Mouse (Mus musculus) urinary bladder, postnatal 10 days (tissue): Measurements from ENCODE around the gene Ppfibp2.

Experiments
- DNase-seq: peaks from one replicate; pipeline ENCODE4 v3.0.0; 2022; ENCODE audit warnings: low spot score

Ppfibp2 gene

GRCm38 (mm10) chr7:107618028-107618992 lies 23.3 kb downstream of the Ppfibp2 start:
- no peak for DNase-seq

- DNase-seq, result no peak
Observed at GRCm38 (mm10) chr7:107619225-107619624, 24.2 kb downstream of the Ppfibp2 start.

GRCm38 (mm10) chr7:107620137-107620536 lies 25.1 kb downstream of the Ppfibp2 start:
- no peak for DNase-seq

GRCm38 (mm10) chr7:107624432-107624831 lies 29.4 kb downstream of the Ppfibp2 start:
- no peak for DNase-seq

DNA sequence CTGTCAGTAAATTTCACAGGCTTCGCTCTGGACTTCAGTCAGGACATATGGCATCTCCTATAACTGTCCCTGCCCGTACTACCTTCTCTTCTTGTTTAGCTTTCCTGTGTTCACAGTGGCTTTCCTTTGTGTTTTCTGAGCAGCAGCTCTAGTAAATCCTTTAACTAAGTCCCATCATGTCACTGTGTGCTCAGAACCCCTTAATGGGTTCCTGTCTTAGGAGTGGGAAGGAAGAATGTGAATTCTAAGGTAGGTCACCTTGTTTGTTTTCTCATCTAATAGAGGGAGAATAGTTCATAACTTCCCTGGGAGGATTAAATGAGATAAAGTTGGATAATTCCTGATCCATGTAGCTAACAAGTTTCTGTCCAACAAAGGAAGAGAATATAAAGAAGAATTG lies 30.1 kb downstream of the Ppfibp2 start, which contains the start of gene 5330417H12Rik:
Gene 5330417H12Rik, minus strand, starts transcription at position 101 of the 400 bp plus-strand sequence.
- DNase-seq, result no peak

DNA sequence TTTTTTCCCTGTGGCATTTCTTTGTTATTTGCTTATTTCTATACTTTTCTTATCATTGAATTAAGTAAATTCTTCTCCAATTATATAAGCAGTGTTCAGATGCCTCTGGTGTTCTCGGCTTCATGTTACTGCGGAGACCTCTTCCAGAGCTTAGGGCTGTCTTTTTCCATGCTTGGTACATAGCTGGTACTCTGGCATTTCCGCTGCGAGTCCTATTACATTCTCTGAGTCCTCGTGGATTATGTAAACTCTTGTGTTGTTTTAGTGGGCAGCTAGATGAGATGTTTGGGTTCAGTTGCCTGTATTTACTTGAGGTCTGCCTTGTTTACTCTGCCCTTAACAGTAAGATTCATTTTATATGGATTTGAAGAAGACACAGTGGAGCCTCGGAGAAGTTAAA lies 30.8 kb downstream of the Ppfibp2 start:
- DNase-seq, result no peak

DNA sequence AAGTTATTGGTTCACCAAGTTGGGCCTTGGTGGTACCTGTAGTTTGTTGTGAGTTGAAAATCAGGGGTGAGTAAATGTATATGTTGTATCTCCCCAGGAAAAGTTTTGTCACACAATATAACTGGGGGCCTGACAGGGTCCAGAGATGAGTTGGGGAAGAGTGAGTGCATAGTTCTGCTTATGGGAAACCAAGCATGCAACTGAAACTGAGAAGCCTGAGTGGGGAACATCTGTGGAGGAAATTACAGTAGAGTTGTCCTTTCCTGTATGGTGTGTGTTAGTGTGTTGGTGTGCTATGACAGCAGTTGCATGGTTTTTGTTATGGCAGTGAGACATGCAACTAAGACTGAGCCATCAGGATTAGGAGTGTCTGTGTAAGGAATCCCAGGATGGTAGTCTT lies 33.4 kb downstream of the Ppfibp2 start:
- no peak for DNase-seq

- DNase-seq, result no peak
Observed at GRCm38 (mm10) chr7:107633201-107633600, 38.2 kb downstream of the Ppfibp2 start.

GRCm38 (mm10) chr7:107637398-107637797 lies 42.4 kb downstream of the Ppfibp2 start:
- DNase-seq, result no peak

DNA sequence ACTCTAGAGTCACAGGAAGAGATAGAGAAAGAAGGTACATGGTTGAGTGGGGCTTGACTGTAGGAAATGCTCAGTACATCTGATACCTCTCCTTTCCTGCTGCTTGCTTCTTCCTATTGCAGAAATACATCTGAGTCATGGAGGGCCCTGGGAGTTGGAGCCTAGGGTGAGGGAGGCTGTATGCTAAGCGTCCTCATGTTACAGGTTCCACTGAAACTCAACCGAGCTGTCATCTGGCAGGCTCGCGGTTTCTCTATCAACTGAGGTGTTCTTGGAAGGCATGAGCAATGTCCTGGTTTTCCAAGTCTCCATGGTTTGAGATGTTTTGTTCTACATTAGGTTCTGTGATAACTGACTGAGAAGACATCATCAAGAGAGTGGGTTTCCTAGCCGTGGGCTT lies 43.0 kb downstream of the Ppfibp2 start:
- no peak for DNase-seq

DNA sequence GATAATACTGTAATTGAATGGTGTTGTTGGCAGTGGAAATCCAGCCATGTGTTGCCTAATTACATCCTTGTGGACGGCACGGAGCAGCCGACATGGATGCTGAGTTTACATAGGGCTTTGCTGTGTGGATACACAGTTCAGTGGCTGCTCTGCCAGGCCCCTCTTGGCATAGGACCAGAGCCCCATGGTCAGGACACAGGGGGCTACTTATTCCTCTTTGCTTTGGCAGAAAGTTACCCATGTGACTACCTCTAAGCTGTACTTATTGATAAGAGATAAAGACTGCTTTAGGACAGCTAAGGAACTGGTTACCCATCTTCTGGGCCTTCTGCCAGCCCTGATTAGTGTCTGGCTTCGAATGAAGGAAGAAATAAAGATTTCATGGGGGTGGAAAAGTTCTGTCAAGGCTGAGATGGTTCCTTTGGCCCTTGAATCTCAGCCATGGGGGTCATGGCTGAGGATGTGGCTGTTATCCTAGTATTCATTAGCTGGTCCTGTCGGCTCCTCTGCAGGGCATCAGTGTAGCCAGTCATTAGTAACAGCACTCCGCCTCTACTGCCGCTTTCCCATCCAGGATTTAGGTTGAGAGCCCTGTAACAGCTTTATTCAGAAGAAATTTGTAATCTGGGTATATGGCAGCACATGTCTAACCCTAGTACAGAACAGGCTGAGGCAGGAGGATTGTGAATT lies 47.7 kb downstream of the Ppfibp2 start:
- no peak for DNase-seq

DNA sequence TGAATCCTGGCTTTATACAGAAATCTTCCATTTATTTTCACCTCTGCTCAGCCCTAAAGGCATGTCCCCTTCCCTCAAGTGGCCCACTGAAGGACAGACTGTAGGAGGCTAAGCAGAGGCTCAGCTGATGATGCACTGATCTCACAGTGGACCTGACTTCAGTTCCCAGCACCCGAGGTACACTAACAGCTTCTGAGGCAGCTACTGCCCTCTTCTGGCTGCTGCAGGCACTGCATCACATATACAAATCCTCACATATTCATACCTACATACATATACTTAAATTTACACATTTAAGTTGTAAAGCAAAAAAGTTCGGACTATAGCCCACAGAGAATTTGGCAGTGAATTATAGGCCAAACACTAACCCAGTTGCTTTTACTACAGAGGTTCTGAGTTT lies 50.0 kb downstream of the Ppfibp2 start:
- no peak for DNase-seq

DNA sequence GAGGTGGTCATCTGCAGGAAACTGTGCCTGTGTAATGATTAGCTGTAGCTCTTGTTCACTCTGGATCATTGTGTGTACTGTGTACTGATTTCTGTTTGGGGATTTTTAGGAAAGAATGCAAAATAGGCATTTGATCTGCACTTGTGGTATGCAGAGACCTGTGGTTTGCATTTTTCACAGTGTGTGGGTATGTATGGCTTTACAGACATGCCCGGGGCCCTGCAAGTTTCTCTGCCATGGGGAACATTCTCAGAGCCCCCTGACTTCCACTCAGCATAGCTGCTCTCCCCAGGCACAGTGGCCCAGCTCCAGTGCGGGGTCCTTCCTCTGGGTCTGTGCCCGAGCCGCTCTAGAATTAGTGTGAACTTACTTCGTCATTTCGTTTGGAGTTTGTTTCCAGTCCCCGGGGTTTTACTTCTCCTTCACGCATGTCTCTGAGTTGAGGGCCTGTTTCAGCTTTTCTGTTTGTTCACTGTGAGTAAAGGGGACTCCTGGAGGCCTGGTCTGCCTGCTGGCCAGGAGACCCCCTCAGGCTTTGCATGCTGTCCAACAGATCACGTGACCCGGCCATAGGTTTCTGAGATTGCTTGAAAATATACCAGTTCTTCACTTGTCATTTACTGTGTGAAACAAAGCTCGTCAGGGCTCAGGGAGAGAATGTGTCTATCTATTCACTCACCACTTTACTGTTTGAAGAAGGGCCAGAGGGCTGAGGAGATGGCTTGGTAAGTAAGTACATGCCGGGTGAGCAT lies 54.1 kb downstream of the Ppfibp2 start:
- no peak for DNase-seq

DNA sequence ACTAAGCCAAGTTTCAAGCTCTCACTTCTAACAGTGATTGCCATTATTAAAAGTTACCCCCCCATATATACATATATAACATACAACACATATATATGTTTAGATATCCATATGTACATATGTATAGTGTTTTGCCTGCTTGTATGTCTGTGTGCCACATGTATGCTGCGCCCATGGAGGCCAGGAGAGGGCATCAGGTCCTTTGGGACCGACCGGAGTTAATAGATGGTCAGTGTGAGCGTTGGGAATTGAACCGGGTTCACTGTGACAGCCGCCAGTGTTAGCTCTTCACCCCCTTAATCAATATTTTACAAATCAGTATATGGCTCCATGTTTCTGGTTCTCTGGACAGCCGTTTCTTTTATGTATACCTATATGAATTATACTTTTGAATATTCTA lies 55.0 kb downstream of the Ppfibp2 start:
- no peak for DNase-seq

GRCm38 (mm10) chr7:107651821-107652220 lies 56.8 kb downstream of the Ppfibp2 start:
- no peak for DNase-seq

DNA sequence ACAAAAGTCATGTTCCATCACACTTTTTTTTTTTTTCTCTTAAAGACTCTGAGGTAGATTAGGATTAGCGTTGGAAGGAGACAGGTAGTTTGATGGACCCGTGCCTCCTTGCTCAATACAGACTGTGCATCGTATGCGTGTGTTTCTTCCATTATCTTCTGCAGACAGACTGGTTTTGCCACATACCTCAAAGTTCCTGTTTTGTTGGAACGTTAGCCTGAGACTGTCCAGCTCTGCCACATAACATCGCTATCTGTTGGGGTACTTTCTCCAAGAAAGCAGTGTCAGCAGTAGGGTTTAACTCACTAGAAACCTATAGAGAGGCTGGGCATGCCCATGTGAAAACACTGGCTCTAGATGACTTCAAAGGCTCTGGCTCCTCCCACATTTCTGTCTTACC lies 61.4 kb downstream of the Ppfibp2 start:
- no peak for DNase-seq

DNA sequence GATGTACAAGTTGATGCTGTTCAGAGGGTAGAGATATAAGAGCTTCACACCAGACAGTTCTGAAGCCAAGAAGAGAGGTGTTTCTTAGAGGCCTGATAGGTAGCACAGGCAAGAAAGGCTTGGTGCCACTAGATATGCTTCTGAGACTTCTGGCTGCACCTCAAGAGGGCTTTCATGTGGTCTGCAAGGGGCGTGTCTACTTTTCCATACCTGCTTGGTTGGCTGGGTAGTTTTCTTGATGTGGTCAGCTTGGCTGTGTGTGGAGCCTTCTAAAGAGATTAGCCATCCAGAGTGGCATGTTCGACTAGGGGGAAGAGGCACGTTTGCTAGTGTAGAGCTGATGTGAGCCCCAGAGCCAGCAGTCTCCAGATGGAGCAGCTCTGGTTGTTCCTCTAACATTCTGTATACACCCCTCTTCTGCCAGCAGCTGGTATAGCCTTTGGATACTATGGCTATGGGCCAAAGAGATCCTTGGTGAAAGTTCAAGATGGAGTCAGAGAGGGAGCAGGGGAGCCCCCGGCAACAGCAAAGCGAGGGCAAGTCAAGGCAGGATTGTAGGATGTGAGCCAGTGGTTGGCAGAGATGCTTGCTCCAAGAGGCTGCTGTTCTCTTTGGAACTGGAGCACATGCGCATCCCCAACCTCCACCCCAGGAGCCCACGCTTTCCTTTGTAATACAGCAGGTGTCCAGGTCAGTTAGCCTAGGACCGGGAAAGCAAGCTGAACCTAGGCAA lies 64.3 kb downstream of the Ppfibp2 start:
- no peak for DNase-seq

- DNase-seq, result no peak
Observed at GRCm38 (mm10) chr7:107661189-107661842, 66.3 kb downstream of the Ppfibp2 start.

- no peak for DNase-seq
Observed at GRCm38 (mm10) chr7:107661843-107662281, 66.9 kb downstream of the Ppfibp2 start.

- no peak for DNase-seq
Observed at GRCm38 (mm10) chr7:107663621-107664020, 68.6 kb downstream of the Ppfibp2 start.
